Mouse (Mus musculus) G1E (cell line): ENCODE measurements around the gene Atf7ip.

Experiments
- CTCF ChIP-seq: IDR thresholded peaks from 2 replicates; pipeline ENCODE4 v1.5.1; 2012; ENCODE audit warnings: low read depth, low read length, inconsistent platforms, mixed read lengths
- GATA1 ChIP-seq: IDR thresholded peaks from 2 replicates; pipeline ENCODE4 v1.6.1; 2012; ENCODE audit warnings: borderline replicate concordance, low read length, inconsistent platforms, mixed read lengths
- GATA2 ChIP-seq: IDR thresholded peaks from 2 replicates; pipeline ENCODE4 v1.6.1; 2012; ENCODE audit warnings: low read depth, low read length, inconsistent platforms, borderline replicate concordance
- POLR2AphosphoS5 ChIP-seq: IDR thresholded peaks from 2 replicates; pipeline ENCODE4 v1.6.1; 2012; ENCODE audit warnings: low read depth, low read length, inconsistent platforms; ENCODE audit not compliant: insufficient replicate concordance
- TAL1 ChIP-seq: conservative IDR thresholded peaks from 2 replicates; pipeline ENCODE4 v1.6.1; 2012; ENCODE audit warnings: low read depth, low read length, inconsistent platforms, mixed read lengths

DNA sequence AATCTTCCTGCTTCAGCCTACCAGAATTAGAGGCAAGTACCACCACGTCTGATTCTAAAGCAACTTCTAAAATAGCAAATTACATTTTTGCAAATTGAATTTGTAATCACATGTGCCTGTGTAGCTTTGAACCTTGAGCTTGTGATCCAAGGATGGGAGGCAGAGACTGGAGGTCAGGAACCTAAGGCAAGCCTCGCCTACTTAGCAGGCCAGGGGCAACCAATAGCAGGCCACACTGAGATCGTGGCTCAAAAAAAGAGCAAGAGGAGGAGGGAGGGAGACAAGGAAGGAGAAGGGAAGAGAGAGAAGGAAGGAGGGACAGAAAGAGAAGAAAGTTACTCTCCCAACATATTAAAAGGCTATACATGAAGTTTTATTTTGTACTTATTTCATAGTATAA lies 28.5 kb downstream of the Atf7ip start:
- TF ChIP-seq CTCF, result no peak
- no peak for TF ChIP-seq GATA1
- no peak for TF ChIP-seq POLR2AphosphoS5
- no peak for TF ChIP-seq TAL1
- no peak for TF ChIP-seq GATA2
